Mouse (Mus musculus): ENCODE data around the gene Ubash3b. TPM values are rescaled to one million over a fixed set of nuclear protein-coding genes. Genes with fewer than 3 reads are reported as not detected.

The Ubash3b gene
- polyA plus RNA-seq, 1 experiment from 2014 or later = 8.7 TPM

GRCm38 (mm10) chr9:41160536-41161176, 841 bp downstream of the Ubash3b start:
- no peaks in the 10 kb centered on the region for H3K9me3 ChIP-seq (replicated peaks)
- H3K4me2 ChIP-seq = no peak overlapping the region
- H3K36me3 ChIP-seq = no peaks in the 10 kb centered on the region
- 55% methylated on average over 7 of the region's 7 CpGs for WGBS
- peaks cover 21% of the 10 kb centered on the region for H3K4me1 ChIP-seq
- H3K27ac ChIP-seq = no peak overlapping the region
- H3K4me3 ChIP-seq (replicated peaks) = no peak overlapping the region
- H3K27me3 ChIP-seq = peaks cover 18% of the 10 kb centered on the region
- ATAC-seq (replicated peaks; ENCODE audit: low FRiP score) = no peak
- H3K9ac ChIP-seq = no peak overlapping the region

GRCm38 (mm10) chr9:41159223-41159622, 2.3 kb downstream of the Ubash3b start:
- WGBS = 90% methylated on average over 2 of the region's 2 CpGs
- no peak overlapping the region for H3K4me2 ChIP-seq
- ATAC-seq (replicated peaks; ENCODE audit: low FRiP score) = no peak

GRCm38 (mm10) chr9:41157872-41158567, 3.5 kb downstream of the Ubash3b start:
- Histone ChIP-seq H3K9ac (no peak overlapping the region), H3K4me1 (peaks cover 34% of the 10 kb centered on the region), H3K4me3 (replicated peaks) (peak overlapping the region; percentile 85), H3K27ac (peak overlapping the region; percentile 88; the same call in 1 of the 2 replicates), H3K9me3 (replicated peaks) (no peaks in the 10 kb centered on the region), H3K27me3 (peaks cover 23% of the 10 kb centered on the region), H3K4me2 (peak overlapping the region; percentile 92), H3K36me3 (no peaks in the 10 kb centered on the region)
- peak; percentile 26; the same call in 1 of the 2 replicates for ATAC-seq (replicated peaks; ENCODE audit: low FRiP score)
- 19% methylated on average over 15 of the region's 15 CpGs for WGBS

More at GRCm38 (mm10) chr9:41159223-41159622, 2.3 kb downstream of the Ubash3b start:
- Histone ChIP-seq H3K4me3 (replicated peaks) (no peak overlapping the region), H3K36me3 (no peaks in the 10 kb centered on the region), H3K27me3 (peaks cover 23% of the 10 kb centered on the region), H3K9me3 (replicated peaks) (no peaks in the 10 kb centered on the region), H3K9ac (no peak overlapping the region), H3K4me1 (peaks cover 24% of the 10 kb centered on the region), H3K27ac (no peak overlapping the region)

GRCm38 (mm10) chr9:41157020-41157871, 4.3 kb downstream of the Ubash3b start:
- Histone ChIP-seq H3K36me3 (no peaks in the 10 kb centered on the region), H3K9me3 (replicated peaks) (no peaks in the 10 kb centered on the region), H3K9ac (peak overlapping the region; percentile 74), H3K27me3 (peaks cover 23% of the 10 kb centered on the region), H3K4me2 (peak overlapping the region; percentile 92), H3K4me3 (replicated peaks) (peak overlapping the region; percentile 85), H3K27ac (peak overlapping the region; percentile 88), H3K4me1 (peaks cover 41% of the 10 kb centered on the region)
- peak; percentile 89 for ATAC-seq (replicated peaks; ENCODE audit: low FRiP score)
- WGBS = under 1% methylated on average over 82 of the region's 82 CpGs

- H3K4me3 ChIP-seq (replicated peaks) = peak overlapping the region; percentile 85
- H3K36me3 ChIP-seq = no peaks in the 10 kb centered on the region
- peak overlapping the region; percentile 92 for H3K4me2 ChIP-seq
- H3K9me3 ChIP-seq (replicated peaks) = no peaks in the 10 kb centered on the region
- WGBS = under 1% methylated on average over 20 of the region's 20 CpGs
- no peak for ATAC-seq (replicated peaks; ENCODE audit: low FRiP score)
- H3K27me3 ChIP-seq = peaks cover 23% of the 10 kb centered on the region
- peak overlapping the region; percentile 88 for H3K27ac ChIP-seq
- peaks cover 44% of the 10 kb centered on the region for H3K4me1 ChIP-seq
- H3K9ac ChIP-seq = peak overlapping the region; percentile 74
Measured at GRCm38 (mm10) chr9:41156720-41157019, 4.8 kb downstream of the Ubash3b start.

DNA sequence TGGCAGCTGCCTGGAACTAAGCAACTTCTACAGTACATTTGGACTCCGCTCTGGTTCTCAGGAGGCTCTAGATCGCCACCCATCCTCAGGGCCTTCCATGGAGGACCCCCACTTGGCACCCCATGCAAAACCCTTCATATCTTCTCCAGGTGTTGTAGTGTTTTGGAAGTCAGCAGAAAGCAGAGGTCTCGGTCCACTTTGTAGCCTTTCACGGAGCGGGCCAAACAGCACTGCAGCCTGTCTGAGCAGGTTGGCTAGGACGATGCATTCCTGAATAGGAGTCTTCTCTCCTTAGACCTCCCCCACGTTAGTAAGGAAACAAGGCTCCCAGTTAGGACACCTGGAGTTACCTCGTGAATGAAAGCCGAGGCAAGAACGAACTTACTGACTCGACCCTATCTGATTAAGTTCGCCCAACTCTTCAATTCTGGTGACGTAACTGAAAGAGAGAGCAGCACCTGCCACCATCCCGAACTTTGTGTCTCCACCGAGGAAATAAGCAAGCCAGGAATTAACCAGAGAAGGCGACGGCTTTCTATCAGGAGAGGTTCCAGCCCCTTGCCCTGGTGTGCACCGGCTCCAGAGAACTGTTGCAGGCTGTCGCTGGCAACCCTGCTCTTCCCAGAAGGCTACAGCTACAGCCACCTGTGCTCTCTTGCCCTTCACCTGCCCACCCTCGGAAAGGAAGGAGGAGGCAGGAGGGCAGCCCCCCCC, 5.3 kb downstream of the Ubash3b start:
- Histone ChIP-seq H3K4me2 (peak overlapping the region; percentile 92), H3K4me3 (replicated peaks) (peak overlapping the region; percentile 85), H3K27me3 (peaks cover 23% of the 10 kb centered on the region), H3K36me3 (no peaks in the 10 kb centered on the region), H3K9me3 (replicated peaks) (no peaks in the 10 kb centered on the region), H3K9ac (peak overlapping the region; percentile 74), H3K4me1 (peaks cover 49% of the 10 kb centered on the region), H3K27ac (no peak overlapping the region)
- 22% methylated on average over 20 of the region's 20 CpGs for WGBS
- ATAC-seq (replicated peaks; ENCODE audit: low FRiP score) = no peak

DNA sequence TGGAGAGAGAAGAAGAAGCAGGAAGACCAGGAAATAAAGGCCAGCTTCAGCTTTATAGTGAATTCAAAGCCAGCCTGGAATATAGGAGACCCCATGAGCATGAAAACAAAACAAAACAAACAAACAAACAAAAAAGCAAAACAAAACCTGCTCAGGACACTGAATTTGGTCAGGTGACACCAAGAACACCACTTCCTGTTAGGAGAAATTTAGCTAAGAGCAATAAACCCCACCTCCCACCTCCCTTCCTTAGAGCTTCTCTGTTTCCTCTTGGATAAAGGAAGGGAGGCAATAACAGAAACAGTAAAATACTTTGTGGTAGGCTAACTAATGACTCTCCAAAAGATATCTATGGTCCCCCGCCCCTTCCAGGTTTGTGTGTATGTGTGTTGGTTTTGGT, 7.5 kb downstream of the Ubash3b start:
- H3K9ac ChIP-seq = no peak overlapping the region
- no peaks in the 10 kb centered on the region for H3K36me3 ChIP-seq
- H3K27me3 ChIP-seq = peaks cover 23% of the 10 kb centered on the region
- no peak for ATAC-seq (replicated peaks; ENCODE audit: low FRiP score)
- peaks cover 61% of the 10 kb centered on the region for H3K4me1 ChIP-seq
- 79% methylated on average over 1 of the region's 1 CpGs for WGBS
- no peak overlapping the region for H3K4me3 ChIP-seq (replicated peaks)
- H3K4me2 ChIP-seq = no peak overlapping the region
- H3K27ac ChIP-seq = no peak overlapping the region
- H3K9me3 ChIP-seq (replicated peaks) = no peaks in the 10 kb centered on the region

DNA sequence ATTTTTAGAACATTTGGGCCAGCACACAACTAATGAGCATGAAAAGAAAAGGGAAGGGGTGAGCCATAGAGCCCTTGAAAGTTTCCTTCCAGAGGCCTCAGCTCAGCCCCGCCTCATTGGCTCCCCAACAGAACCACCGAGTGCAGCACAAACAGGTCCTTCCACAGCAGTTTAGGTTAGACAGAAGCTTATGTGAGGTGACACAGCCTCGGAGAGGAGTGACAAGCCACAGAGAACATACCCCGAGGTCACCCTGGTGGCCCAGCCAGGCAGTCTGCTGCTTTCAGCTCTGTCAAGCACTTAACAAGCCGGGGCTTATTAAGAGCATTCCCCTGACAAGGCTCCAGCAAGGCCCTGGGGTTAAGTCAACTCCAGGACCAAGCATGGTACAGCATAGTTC, 8.4 kb downstream of the Ubash3b start:
- ATAC-seq (replicated peaks; ENCODE audit: low FRiP score) = 0 out of 2 replicates have a peak, but pooled peaks have one; percentile 12
- Histone ChIP-seq H3K4me3 (replicated peaks) (no peak overlapping the region), H3K36me3 (no peaks in the 10 kb centered on the region), H3K4me1 (peaks cover 64% of the 10 kb centered on the region), H3K27ac (peak overlapping the region; percentile 70), H3K27me3 (peaks cover 14% of the 10 kb centered on the region), H3K4me2 (no peak overlapping the region), H3K9me3 (replicated peaks) (no peaks in the 10 kb centered on the region), H3K9ac (no peak overlapping the region)
- 27% methylated on average over 5 of the region's 5 CpGs for whole genome bisulfite sequencing

DNA sequence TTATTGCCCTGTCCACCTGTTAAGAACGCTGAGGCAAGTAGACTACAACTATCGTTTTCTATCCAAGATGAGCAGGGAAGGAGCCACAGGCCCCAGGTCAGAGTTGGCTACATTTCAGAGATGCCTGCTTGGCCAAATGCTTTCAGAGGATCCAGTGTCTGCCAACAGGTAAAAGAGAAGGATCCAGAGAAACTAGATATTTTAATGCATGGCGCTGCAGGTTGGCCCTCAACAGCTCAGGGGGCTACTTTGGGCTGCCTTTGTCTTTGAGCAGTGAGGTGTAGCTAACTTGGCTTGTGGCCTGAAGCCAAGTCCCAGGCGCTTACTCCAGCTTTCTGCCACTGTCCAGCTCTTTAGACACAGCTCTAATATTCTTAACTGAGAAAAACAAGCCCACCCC, 10.0 kb downstream of the Ubash3b start:
- no peak overlapping the region for H3K4me2 ChIP-seq
- H3K36me3 ChIP-seq = no peaks in the 10 kb centered on the region
- H3K9ac ChIP-seq = no peak overlapping the region
- H3K9me3 ChIP-seq (replicated peaks) = no peaks in the 10 kb centered on the region
- H3K27me3 ChIP-seq = peaks cover 14% of the 10 kb centered on the region
- no peak overlapping the region for H3K4me3 ChIP-seq (replicated peaks)
- H3K4me1 ChIP-seq = peaks cover 66% of the 10 kb centered on the region
- peak overlapping the region; percentile 73 for H3K27ac ChIP-seq
- ATAC-seq (replicated peaks; ENCODE audit: low FRiP score) = peak; percentile 49; the same call in 1 of the 2 replicates
- WGBS = 50% methylated on average over 4 of the region's 4 CpGs

DNA sequence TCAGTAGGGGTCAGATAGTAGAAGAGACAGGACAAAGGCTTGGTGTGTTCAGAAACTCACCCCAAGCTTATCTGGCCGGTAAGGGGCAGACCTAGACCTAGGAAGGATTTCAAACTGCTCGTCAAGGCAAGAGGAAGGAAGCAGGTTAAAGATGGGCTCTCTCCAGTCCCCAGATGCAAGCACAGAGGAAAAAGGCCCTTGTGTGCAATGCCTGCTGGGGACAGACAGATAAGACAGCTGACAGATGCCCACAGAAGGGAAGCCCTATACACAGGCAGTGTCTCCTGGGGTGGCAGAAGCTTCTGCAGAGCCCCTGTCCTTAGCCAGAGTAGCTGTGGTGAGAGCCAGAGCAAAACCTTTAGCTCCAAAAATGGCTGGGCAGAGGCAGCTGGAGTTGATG, 11.6 kb downstream of the Ubash3b start:
- H3K4me2 ChIP-seq = no peak overlapping the region
- H3K27me3 ChIP-seq = no peaks in the 10 kb centered on the region
- 70% methylated on average over 2 of the region's 2 CpGs for WGBS
- no peaks in the 10 kb centered on the region for H3K36me3 ChIP-seq
- peak overlapping the region; percentile 42; the same call in 1 of the 2 replicates for H3K27ac ChIP-seq
- no peaks in the 10 kb centered on the region for H3K9me3 ChIP-seq (replicated peaks)
- no peak overlapping the region for H3K9ac ChIP-seq
- ATAC-seq (replicated peaks; ENCODE audit: low FRiP score) = no peak
- H3K4me3 ChIP-seq (replicated peaks) = no peak overlapping the region
- H3K4me1 ChIP-seq = peaks cover 55% of the 10 kb centered on the region

- no peak overlapping the region for H3K4me2 ChIP-seq
- no peaks in the 10 kb centered on the region for H3K36me3 ChIP-seq
- 59% methylated on average over 6 of the region's 6 CpGs for WGBS
- no peak overlapping the region for H3K4me3 ChIP-seq (replicated peaks)
- no peak overlapping the region for H3K9ac ChIP-seq
- no peak for ATAC-seq (replicated peaks; ENCODE audit: low FRiP score)
- H3K4me1 ChIP-seq = peaks cover 55% of the 10 kb centered on the region
- H3K27me3 ChIP-seq = no peaks in the 10 kb centered on the region
- H3K9me3 ChIP-seq (replicated peaks) = no peaks in the 10 kb centered on the region
- H3K27ac ChIP-seq = no peak overlapping the region
Measured at GRCm38 (mm10) chr9:41149079-41149676, 12.3 kb downstream of the Ubash3b start.
